Mouse (Mus musculus): ENCODE measurements around the gene Tm4sf1. TPM values are rescaled to one million over a fixed set of nuclear protein-coding genes. Genes with fewer than 3 reads are reported as not detected.

The Tm4sf1 gene
- polyA plus RNA-seq, 1 experiment from 2014 or later: 7.9 TPM

GRCm38 (mm10) chr3:57277453-57277852 is 24.3 kb downstream of the Tm4sf1 start:
- Histone ChIP-seq H3K4me3 (no peak overlapping the region), H3K9me3 (no peaks in the 10 kb centered on the region), H3K4me1 (no peaks in the 10 kb centered on the region), H3K36me3 (replicated peaks) (no peaks in the 10 kb centered on the region), H3K27ac (replicated peaks) (no peak overlapping the region), H3K27me3 (replicated peaks; ENCODE audit: low read depth, poor library complexity, severe bottlenecking) (no peaks in the 10 kb centered on the region)
- DNase-seq (ENCODE audit: low spot score): no peak
- 86% methylated on average over 5 of the region's 5 CpGs for WGBS

GRCm38 (mm10) chr3:57276821-57277220 is 25.0 kb downstream of the Tm4sf1 start:
- Histone ChIP-seq H3K9me3 (no peaks in the 10 kb centered on the region), H3K27ac (replicated peaks) (no peak overlapping the region), H3K36me3 (replicated peaks) (no peaks in the 10 kb centered on the region), H3K4me1 (no peaks in the 10 kb centered on the region), H3K4me3 (no peak overlapping the region), H3K27me3 (replicated peaks; ENCODE audit: low read depth, poor library complexity, severe bottlenecking) (no peaks in the 10 kb centered on the region)
- 89% methylated on average over 3 of the region's 3 CpGs for WGBS
- no peak for DNase-seq (ENCODE audit: low spot score)

DNA sequence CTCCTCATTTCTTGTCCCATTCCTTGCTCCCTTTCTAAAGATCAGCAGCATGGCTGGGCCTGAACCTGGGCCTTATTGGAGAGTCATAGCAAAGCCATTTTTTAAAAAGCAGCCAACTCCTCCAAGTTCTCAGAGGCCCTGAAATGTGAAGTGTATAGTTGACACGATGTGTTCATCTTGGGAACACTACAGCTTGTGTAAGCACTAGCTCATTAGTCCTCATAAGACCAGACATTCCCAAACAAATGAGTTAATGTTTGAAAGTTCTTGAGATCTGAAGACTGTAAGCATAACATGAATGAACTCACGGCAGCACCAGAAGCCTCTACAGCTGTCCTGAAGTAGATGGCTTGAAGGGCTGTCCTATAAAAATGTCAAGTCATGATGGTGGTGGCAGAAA is 32.8 kb downstream of the Tm4sf1 start:
- DNase-seq (ENCODE audit: low spot score): no peak
- Histone ChIP-seq H3K36me3 (replicated peaks) (no peaks in the 10 kb centered on the region), H3K9me3 (no peaks in the 10 kb centered on the region), H3K27me3 (replicated peaks; ENCODE audit: low read depth, poor library complexity, severe bottlenecking) (no peaks in the 10 kb centered on the region), H3K27ac (replicated peaks) (no peak overlapping the region), H3K4me1 (no peaks in the 10 kb centered on the region), H3K4me3 (no peak overlapping the region)
- 85% methylated on average over 2 of the region's 2 CpGs for WGBS

- Histone ChIP-seq H3K36me3 (replicated peaks) (no peaks in the 10 kb centered on the region), H3K27me3 (replicated peaks; ENCODE audit: low read depth, poor library complexity, severe bottlenecking) (no peaks in the 10 kb centered on the region), H3K9me3 (no peaks in the 10 kb centered on the region), H3K27ac (replicated peaks) (no peak overlapping the region), H3K4me3 (no peak overlapping the region), H3K4me1 (no peaks in the 10 kb centered on the region)
- WGBS: 36% methylated on average over 6 of the region's 6 CpGs
- peak; percentile 53 for DNase-seq (ENCODE audit: low spot score)
Observed at GRCm38 (mm10) chr3:57267559-57268173, 34.1 kb downstream of the Tm4sf1 start.

- no peaks in the 10 kb centered on the region for H3K27me3 ChIP-seq (replicated peaks; ENCODE audit: low read depth, poor library complexity, severe bottlenecking)
- no peak overlapping the region for H3K27ac ChIP-seq (replicated peaks)
- no peaks in the 10 kb centered on the region for H3K4me1 ChIP-seq
- 65% methylated on average over 2 of the region's 2 CpGs for WGBS
- no peaks in the 10 kb centered on the region for H3K9me3 ChIP-seq
- no peak overlapping the region for H3K4me3 ChIP-seq
- H3K36me3 ChIP-seq (replicated peaks): no peaks in the 10 kb centered on the region
- no peak for DNase-seq (ENCODE audit: low spot score)
Observed at GRCm38 (mm10) chr3:57253041-57253440, 48.7 kb downstream of the Tm4sf1 start.

DNA sequence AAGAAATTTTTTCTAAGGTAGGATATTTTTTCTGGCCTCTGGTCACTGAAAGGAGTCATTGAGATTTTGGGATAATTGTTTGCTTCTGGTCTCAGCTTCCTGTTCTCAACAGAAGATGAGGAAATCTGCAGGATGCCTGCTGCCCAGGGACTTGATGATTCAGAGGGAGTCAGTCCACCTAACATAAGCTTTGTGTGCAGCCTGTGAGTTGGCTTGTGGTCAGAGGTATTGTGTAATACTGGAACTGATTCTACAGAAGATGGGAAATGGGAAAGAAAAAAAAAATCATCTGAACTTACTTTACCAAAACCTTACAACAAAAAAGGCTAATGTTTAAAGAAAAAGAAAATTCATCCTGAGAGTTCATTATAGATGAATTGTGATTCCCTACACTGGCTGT is 49.2 kb downstream of the Tm4sf1 start:
- Histone ChIP-seq H3K4me1 (no peaks in the 10 kb centered on the region), H3K27me3 (replicated peaks; ENCODE audit: low read depth, poor library complexity, severe bottlenecking) (no peaks in the 10 kb centered on the region), H3K4me3 (no peak overlapping the region), H3K9me3 (no peaks in the 10 kb centered on the region), H3K36me3 (replicated peaks) (no peaks in the 10 kb centered on the region), H3K27ac (replicated peaks) (no peak overlapping the region)
- DNase-seq (ENCODE audit: low spot score): no peak

GRCm38 (mm10) chr3:57245242-57245641 is 56.5 kb downstream of the Tm4sf1 start:
- Histone ChIP-seq H3K9me3 (no peaks in the 10 kb centered on the region), H3K4me1 (no peaks in the 10 kb centered on the region), H3K4me3 (no peak overlapping the region), H3K27me3 (replicated peaks; ENCODE audit: low read depth, poor library complexity, severe bottlenecking) (no peaks in the 10 kb centered on the region), H3K27ac (replicated peaks) (no peak overlapping the region), H3K36me3 (replicated peaks) (no peaks in the 10 kb centered on the region)
- 73% methylated on average over 2 of the region's 2 CpGs for WGBS
- no peak for DNase-seq (ENCODE audit: low spot score)

Other genes starting within 250 kb of the Tm4sf1 start
- not detected in 2 replicates for gene Tm4sf4, start 123.3 kb upstream of the Tm4sf1 start, polyA plus RNA-seq (2016; fragmentation: Nextera tagmentation; extraction: Ambion mirVana)